Mouse (Mus musculus) left cerebral cortex, postnatal 25 days (tissue): ENCODE measurements at regions not wholly inside any gene's neighbourhood (a gene's known extent, or its start where the extent isn't known, plus 50 kb on each side); places are given as distances from the start of the nearest gene placed in this dataset.
A peak's percentile ranks its signal among the peaks of the same experiment; 100 is the strongest.

Source experiments
- DNase-seq, 2 experiments: peaks; one replicate each; pipeline ENCODE4 v3.0.0; 2022; ENCODE audit warnings: low spot score in 2 of 2, mixed read lengths in 1 of 2
- intact Hi-C: fragments of 180-260 bp; cut with DNase I; formaldehyde crosslinking; loops from one replicate; pipeline ENCODE4 v1.15.1; 2025

- intact Hi-C loops: no loop called here
- no peak for DNase-seq
Measured at GRCm38 (mm10) chrX:58093245-58093644, 70.7 kb downstream of the Zic3 start.

- intact Hi-C loops: no loop called here
- peak; percentile 6 to 51 for DNase-seq
Measured at GRCm38 (mm10) chrX:58117761-58118426, 95.4 kb downstream of the Zic3 start.

GRCm38 (mm10) chrX:58155371-58156124 is 133.0 kb downstream of the Zic3 start:
- peak in 1 of 2 experiments; percentile 1 for DNase-seq
- intact Hi-C loops: no loop called here

GRCm38 (mm10) chrX:58157361-58157760 is 134.9 kb downstream of the Zic3 start:
- no peak for DNase-seq
- intact Hi-C loops: no loop called here

GRCm38 (mm10) chrX:58166184-58166904 is 143.8 kb downstream of the Zic3 start:
- DNase-seq: peak; percentile 6 to 53
- intact Hi-C loops: no loop called here

GRCm38 (mm10) chrX:58174326-58174725 is 151.8 kb downstream of the Zic3 start:
- intact Hi-C loops: no loop called here
- DNase-seq: peak in 1 of 2 experiments; percentile 50
